Mouse (Mus musculus): ENCODE results near the gene Npat. TPM values are rescaled to one million over a fixed set of nuclear protein-coding genes. Genes with fewer than 3 reads are reported as not detected.

Gene Npat
- polyA plus RNA-seq, 1 experiment from 2014 or later, result 22.8 TPM

Other genes with a start within 250 kb of the Npat start
- 4.9 and 6.2 TPM in 2 replicates for gene Exph5, start 235.4 kb upstream of the Npat start, polyA plus RNA-seq (2014; fragmentation: Nextera tagmentation; extraction: Ambion mirVana)
- gene Kdelc2, start 153.0 kb upstream of the Npat start, polyA plus RNA-seq (2014; fragmentation: Nextera tagmentation; extraction: Ambion mirVana), result 27.3 and 31.3 TPM in 2 replicates
- 0.84 and 1.0 TPM in 2 replicates for gene 4930550C14Rik, start 134.7 kb upstream of the Npat start, polyA plus RNA-seq (2014; fragmentation: Nextera tagmentation; extraction: Ambion mirVana)
- 16.4 and 20.9 TPM in 2 replicates for gene Atm, start 307 bp upstream of the Npat start, polyA plus RNA-seq (2014; fragmentation: Nextera tagmentation; extraction: Ambion mirVana)
- 122 and 131 TPM in 2 replicates for gene Acat1, start 73.3 kb downstream of the Npat start, polyA plus RNA-seq (2014; fragmentation: Nextera tagmentation; extraction: Ambion mirVana)
- 38.8 and 40.3 TPM in 2 replicates for gene Cul5, start 133.0 kb downstream of the Npat start, polyA plus RNA-seq (2014; fragmentation: Nextera tagmentation; extraction: Ambion mirVana)
- 0.90 and 1.3 TPM in 2 replicates for gene Rab39, start 169.2 kb downstream of the Npat start, polyA plus RNA-seq (2014; fragmentation: Nextera tagmentation; extraction: Ambion mirVana)
- 13.2 and 13.7 TPM in 2 replicates for gene Slc35f2, start 234.5 kb downstream of the Npat start, polyA plus RNA-seq (2014; fragmentation: Nextera tagmentation; extraction: Ambion mirVana)

All from intestine, embryonic 14.5 days (tissue).